Mouse (Mus musculus) lung, embryonic 14.5 days (tissue): ENCODE measurements around the gene 1810010H24Rik. TPM values are rescaled to one million over a fixed set of nuclear protein-coding genes. Genes with fewer than 3 reads are reported as not detected.

ENCODE experiments used
- ATAC-seq: fragments of 200-750 bp; cut with Nextera tagmentation; 2 replicates; pipeline ENCODE4 v1.8.0; 2017; ENCODE audit warnings: mild to moderate bottlenecking, moderate TSS enrichment, moderate library complexity; ENCODE audit not compliant: insufficient read depth
- DNase-seq: peaks from one replicate; pipeline ENCODE4 v3.0.0-alpha.2; 2015
- H3K27ac ChIP-seq: fragments of 300-500 bp; sonication (generic); 2 replicates; pipeline ENCODE4 v1.5.1; 2014; ENCODE audit warnings: low read depth, mild to moderate bottlenecking, moderate library complexity
- H3K27me3 ChIP-seq: fragments of 300-500 bp; sonication (generic); 2 replicates; pipeline ENCODE4 v1.6.1; 2014; ENCODE audit warnings: low read length, control low read depth; ENCODE audit not compliant: insufficient read depth
- H3K36me3 ChIP-seq: fragments of 300-500 bp; sonication (generic); 2 replicates; pipeline ENCODE4 v1.6.1; 2014; ENCODE audit warnings: control low read depth; ENCODE audit not compliant: insufficient read depth
- H3K4me1 ChIP-seq: fragments of 300-500 bp; sonication (generic); 2 replicates; pipeline ENCODE4 v1.6.1; 2014; ENCODE audit warnings: antibody characterized with exemption, control low read depth; ENCODE audit not compliant: insufficient read depth
- H3K4me2 ChIP-seq: fragments of 300-500 bp; sonication (generic); 2 replicates; pipeline ENCODE4 v1.6.1; 2014; ENCODE audit warnings: mild to moderate bottlenecking
- H3K4me3 ChIP-seq: fragments of 300-500 bp; sonication (generic); 2 replicates; pipeline ENCODE4 v1.5.1; 2014; ENCODE audit warnings: low read depth, low read length
- H3K9ac ChIP-seq: fragments of 300-500 bp; sonication (generic); 2 replicates; pipeline ENCODE4 v1.6.1; 2014
- H3K9me3 ChIP-seq: fragments of 300-500 bp; sonication (generic); 2 replicates; pipeline ENCODE4 v1.6.1; 2016; ENCODE audit warnings: low read depth, low read length, control low read depth
- CTCF ChIP-seq: IDR thresholded peaks from 2 replicates; pipeline ENCODE4 v1.5.1; 2016; ENCODE audit warnings: antibody characterized with exemption, low read depth
- WGBS: fragments of 180-500 bp; shearing (Covaris S2); extraction: QIAGEN DNeasy Blood & Tissue Kit; methylation state at CpG from one replicate; pipeline ENCODE4 v1.1.7; 2014; 5-methylcytosine and 5-hydroxymethylcytosine counted together
- polyA plus RNA-seq: library from polyadenylated mRNA; unstranded; fragments of >200 nt; fragmentation: Nextera tagmentation; extraction: Ambion mirVana; gene quantifications from 2 replicates; pipeline ENCODE4 v1.2.1, GENCODE M21; 2014

The 1810010H24Rik gene
- polyA plus RNA-seq, 1 experiment from 2014 or later = 5.1 TPM

- H3K4me2 ChIP-seq = no peak overlapping the region
- H3K36me3 ChIP-seq = no peaks in the 10 kb centered on the region
- H3K9me3 ChIP-seq = no peaks in the 10 kb centered on the region
- H3K4me1 ChIP-seq = no peaks in the 10 kb centered on the region
- 45% methylated on average over 19 of the region's 19 CpGs for WGBS
- TF ChIP-seq CTCF = no peak
- ATAC-seq (no peak), DNase-seq (no peak)
- no peak overlapping the region for H3K4me3 ChIP-seq
- no peaks in the 10 kb centered on the region for H3K27me3 ChIP-seq
- no peak overlapping the region for H3K27ac ChIP-seq
- no peak overlapping the region for H3K9ac ChIP-seq
Measured at GRCm38 (mm10) chr11:107029536-107029935, 4.1 kb downstream of the 1810010H24Rik start.

- no peak overlapping the region for H3K4me3 ChIP-seq
- TF ChIP-seq CTCF = no peak
- H3K4me1 ChIP-seq = no peaks in the 10 kb centered on the region
- H3K9ac ChIP-seq = no peak overlapping the region
- H3K27me3 ChIP-seq = no peaks in the 10 kb centered on the region
- DNase-seq = no peak
- H3K9me3 ChIP-seq = no peaks in the 10 kb centered on the region
- H3K27ac ChIP-seq = no peak overlapping the region
- H3K4me2 ChIP-seq = no peak overlapping the region
- no peak for ATAC-seq
- H3K36me3 ChIP-seq = peaks cover 11% of the 10 kb centered on the region; the same call in 1 of the 2 replicates
- 48% methylated on average over 7 of the region's 7 CpGs for WGBS
Measured at GRCm38 (mm10) chr11:107031635-107032034, 6.2 kb downstream of the 1810010H24Rik start.

GRCm38 (mm10) chr11:107034085-107034810 is 8.8 kb downstream of the 1810010H24Rik start:
- Histone ChIP-seq H3K27me3 (no peaks in the 10 kb centered on the region), H3K36me3 (peaks cover 36% of the 10 kb centered on the region), H3K9me3 (no peaks in the 10 kb centered on the region), H3K4me1 (no peaks in the 10 kb centered on the region), H3K4me2 (no peak overlapping the region), H3K9ac (no peak overlapping the region), H3K27ac (no peak overlapping the region), H3K4me3 (no peak overlapping the region)
- DNase-seq = no peak
- no peak for ATAC-seq
- TF ChIP-seq CTCF = no peak
- 79% methylated on average over 10 of the region's 10 CpGs for WGBS

GRCm38 (mm10) chr11:107039417-107039816 is 13.9 kb downstream of the 1810010H24Rik start:
- no peak for DNase-seq
- WGBS = 88% methylated on average over 5 of the region's 5 CpGs

GRCm38 (mm10) chr11:107041396-107041795 is 15.9 kb downstream of the 1810010H24Rik start:
- no peak overlapping the region for H3K4me3 ChIP-seq
- WGBS = 90% methylated on average over 3 of the region's 3 CpGs
- DNase-seq (no peak), ATAC-seq (no peak)
- H3K4me1 ChIP-seq = no peaks in the 10 kb centered on the region
- no peak for TF ChIP-seq CTCF
- H3K9ac ChIP-seq = no peak overlapping the region
- no peaks in the 10 kb centered on the region for H3K9me3 ChIP-seq
- H3K36me3 ChIP-seq = peaks cover 96% of the 10 kb centered on the region
- no peaks in the 10 kb centered on the region for H3K27me3 ChIP-seq
- H3K27ac ChIP-seq = no peak overlapping the region
- no peak overlapping the region for H3K4me2 ChIP-seq

More at GRCm38 (mm10) chr11:107039417-107039816, 13.9 kb downstream of the 1810010H24Rik start:
- no peak overlapping the region for H3K4me2 ChIP-seq
- no peak overlapping the region for H3K27ac ChIP-seq
- ATAC-seq = no peak
- H3K4me3 ChIP-seq = no peak overlapping the region
- H3K9me3 ChIP-seq = no peaks in the 10 kb centered on the region
- TF ChIP-seq CTCF = no peak
- no peaks in the 10 kb centered on the region for H3K4me1 ChIP-seq
- H3K27me3 ChIP-seq = no peaks in the 10 kb centered on the region
- peaks cover 87% of the 10 kb centered on the region for H3K36me3 ChIP-seq
- H3K9ac ChIP-seq = no peak overlapping the region

GRCm38 (mm10) chr11:107043361-107043760 is 17.9 kb downstream of the 1810010H24Rik start:
- Histone ChIP-seq H3K4me2 (no peak overlapping the region), H3K9me3 (no peaks in the 10 kb centered on the region), H3K9ac (no peak overlapping the region), H3K4me1 (no peaks in the 10 kb centered on the region), H3K27me3 (no peaks in the 10 kb centered on the region), H3K4me3 (no peak overlapping the region), H3K36me3 (peaks cover 94% of the 10 kb centered on the region), H3K27ac (no peak overlapping the region)
- no peak for ATAC-seq
- no peak for DNase-seq
- 87% methylated on average over 11 of the region's 11 CpGs for WGBS
- TF ChIP-seq CTCF = no peak

GRCm38 (mm10) chr11:107044321-107044720 is 18.8 kb downstream of the 1810010H24Rik start:
- ATAC-seq = peak; percentile 54; the same call in 1 of the 2 replicates
- 32% methylated on average over 5 of the region's 5 CpGs for WGBS
- peak; percentile 79 for TF ChIP-seq CTCF
- no peaks in the 10 kb centered on the region for H3K9me3 ChIP-seq
- no peak overlapping the region for H3K4me2 ChIP-seq
- peak; percentile 87 for DNase-seq
- peaks cover 84% of the 10 kb centered on the region for H3K36me3 ChIP-seq
- H3K27me3 ChIP-seq = no peaks in the 10 kb centered on the region
- H3K27ac ChIP-seq = no peak overlapping the region
- H3K4me3 ChIP-seq = no peak overlapping the region
- no peaks in the 10 kb centered on the region for H3K4me1 ChIP-seq
- no peak overlapping the region for H3K9ac ChIP-seq
